Mouse (Mus musculus): ENCODE measurements around the gene Rapgef1.

- TF ChIP-seq CTCF (IDR thresholded peaks at IDR 0.05; ENCODE audit: extremely low read depth, insufficient read depth, low read length) (no peak), POLR2A (IDR thresholded peaks at IDR 0.05; ENCODE audit: extremely low read depth, insufficient read depth, low read length) (no peak)
Measured at GRCm38 (mm10) chr2:29691068-29691467, 71.5 kb downstream of the Rapgef1 start.

Measured in cortical plate, adult 2 months (tissue).